Mouse (Mus musculus): Measurements from ENCODE around the gene Itga9.

GRCm38 (mm10) chr9:118737601-118738137 is 131.2 kb downstream of the Itga9 start:
- no peak for TF ChIP-seq CTCF (IDR thresholded peaks at IDR 0.05; ENCODE audit: control insufficient read depth, insufficient read depth, insufficient read length)
- TF ChIP-seq USF1 (IDR thresholded peaks at IDR 0.05; ENCODE audit: low read depth) = no peak
- TF ChIP-seq CEBPB (IDR thresholded peaks at IDR 0.05; ENCODE audit: low read depth) = no peak
- no peak for TF ChIP-seq MAX (IDR thresholded peaks at IDR 0.05)
- no peak for TF ChIP-seq MYOD1 (IDR thresholded peaks at IDR 0.05; ENCODE audit: control insufficient read depth, insufficient read length, low read depth)
- no peak for TF ChIP-seq MYOG (IDR thresholded peaks at IDR 0.05; ENCODE audit: control insufficient read depth, extremely low read depth, insufficient read length)
